Mouse (Mus musculus): ENCODE data around the gene Brap. TPM values are rescaled to one million over a fixed set of nuclear protein-coding genes. Genes with fewer than 3 reads are reported as not detected.
A peak's percentile ranks its signal among the peaks of the same experiment; 100 is the strongest.
"Not testable (repeated sequence)": the region's sequence is repeated elsewhere in the genome, so short reads cannot be mapped to it uniquely, and the experiment has no call there.

The Brap gene
- polyA plus RNA-seq (2016; fragmentation: Nextera tagmentation; extraction: Ambion mirVana): 52.9 and 55.4 TPM in 2 replicates

- H3K9me3 ChIP-seq: no peaks in the 10 kb centered on the region
- ATAC-seq (ENCODE audit: low FRiP score, low read depth): peak; percentile 62
- H3K27me3 ChIP-seq (replicated peaks): no peaks in the 10 kb centered on the region
- 0 out of 2 replicates have a peak within 1 kb of the TSS, but pooled peaks have one; percentile 50 for H3K27ac ChIP-seq
- 1% methylated on average over 82 of the region's 85 CpGs for WGBS
- peaks cover 25% of the 10 kb centered on the region for H3K36me3 ChIP-seq
- peak within 1 kb of the TSS; percentile 86 for H3K4me3 ChIP-seq
- peak within 1 kb of the TSS; percentile 93 for H3K9ac ChIP-seq
- H3K4me2 ChIP-seq (replicated peaks): peak within 1 kb of the TSS; percentile 88
- H3K4me1 ChIP-seq: peaks cover 11% of the 10 kb centered on the region
These were observed at the start of gene Brap, which contains the start of gene Acad10 for GRCm38 (mm10) chr5:121660059-121660896. Brap (plus strand) TSS chr5:121660563. Acad10 (minus strand) TSS chr5:121660514.

- no peaks in the 10 kb centered on the region for H3K4me1 ChIP-seq
- H3K4me3 ChIP-seq: no peak overlapping the region
- no peaks in the 10 kb centered on the region for H3K36me3 ChIP-seq
- no peaks in the 10 kb centered on the region for H3K27me3 ChIP-seq (replicated peaks)
- 78% methylated on average over 6 of the region's 6 CpGs for WGBS
- H3K9me3 ChIP-seq: no peaks in the 10 kb centered on the region
- H3K27ac ChIP-seq: no peak overlapping the region
- no peak for ATAC-seq (ENCODE audit: low FRiP score, low read depth)
- no peak overlapping the region for H3K9ac ChIP-seq
- no peak overlapping the region for H3K4me2 ChIP-seq (replicated peaks)
These were observed 48.3 kb upstream of the Brap start for GRCm38 (mm10) chr5:121612036-121612435.

GRCm38 (mm10) chr5:121614921-121615320 is 45.4 kb upstream of the Brap start:
- H3K4me1 ChIP-seq; H3K9me3 ChIP-seq; H3K27ac ChIP-seq; H3K4me3 ChIP-seq; H3K36me3 ChIP-seq; H3K9ac ChIP-seq; H3K4me2 ChIP-seq (replicated peaks); H3K27me3 ChIP-seq (replicated peaks); ATAC-seq (ENCODE audit: low FRiP score, low read depth): not testable (repeated sequence)
- WGBS: 85% methylated on average over 3 of the region's 3 CpGs

- no peaks in the 10 kb centered on the region for H3K27me3 ChIP-seq (replicated peaks)
- peak within 1 kb of the TSS; percentile 86 for H3K4me2 ChIP-seq (replicated peaks)
- H3K9me3 ChIP-seq: no peaks in the 10 kb centered on the region
- peak within 1 kb of the TSS; percentile 80 for H3K9ac ChIP-seq
- peaks cover 9% of the 10 kb centered on the region for H3K4me1 ChIP-seq
- ATAC-seq (ENCODE audit: low FRiP score, low read depth): peak; percentile 87
- H3K4me3 ChIP-seq: peak within 1 kb of the TSS; percentile 61
- H3K27ac ChIP-seq: 0 out of 2 replicates have a peak within 1 kb of the TSS, but pooled peaks have one; percentile 42
- WGBS: 2% methylated on average over 58 of the region's 58 CpGs
- no peaks in the 10 kb centered on the region for H3K36me3 ChIP-seq
These were observed 41.5 kb upstream of the Brap start, which contains the start of gene Acad12 for GRCm38 (mm10) chr5:121618592-121619513. Acad12 (minus strand) TSS chr5:121618938.

GRCm38 (mm10) chr5:121621102-121621501 is 39.3 kb upstream of the Brap start:
- no peaks in the 10 kb centered on the region for H3K9me3 ChIP-seq
- no peaks in the 10 kb centered on the region for H3K36me3 ChIP-seq
- H3K9ac ChIP-seq: no peak overlapping the region
- H3K4me3 ChIP-seq: no peak overlapping the region
- 96% methylated on average over 5 of the region's 5 CpGs for WGBS
- no peaks in the 10 kb centered on the region for H3K27me3 ChIP-seq (replicated peaks)
- no peak for ATAC-seq (ENCODE audit: low FRiP score, low read depth)
- no peak overlapping the region for H3K27ac ChIP-seq
- peaks cover 9% of the 10 kb centered on the region for H3K4me1 ChIP-seq
- H3K4me2 ChIP-seq (replicated peaks): no peak overlapping the region

GRCm38 (mm10) chr5:121623241-121623640 is 37.1 kb upstream of the Brap start:
- Histone ChIP-seq H3K27me3 (replicated peaks) (no peaks in the 10 kb centered on the region), H3K27ac (no peak overlapping the region), H3K4me2 (replicated peaks) (no peak overlapping the region), H3K36me3 (no peaks in the 10 kb centered on the region), H3K9ac (no peak overlapping the region), H3K4me1 (peaks cover 9% of the 10 kb centered on the region), H3K4me3 (no peak overlapping the region), H3K9me3 (no peaks in the 10 kb centered on the region)
- no peak for ATAC-seq (ENCODE audit: low FRiP score, low read depth)
- 82% methylated on average over 3 of the region's 3 CpGs for WGBS

GRCm38 (mm10) chr5:121627871-121628270 is 32.5 kb upstream of the Brap start:
- Histone ChIP-seq H3K4me3 (no peak overlapping the region), H3K36me3 (no peaks in the 10 kb centered on the region), H3K9ac (no peak overlapping the region), H3K27me3 (replicated peaks) (no peaks in the 10 kb centered on the region), H3K4me2 (replicated peaks) (no peak overlapping the region), H3K9me3 (no peaks in the 10 kb centered on the region), H3K4me1 (no peaks in the 10 kb centered on the region), H3K27ac (no peak overlapping the region)
- no peak for ATAC-seq (ENCODE audit: low FRiP score, low read depth)
- 0% methylated on average over 1 of the region's 1 CpGs for WGBS

- not testable (repeated sequence) for H3K36me3 ChIP-seq; H3K27me3 ChIP-seq (replicated peaks); H3K4me1 ChIP-seq; H3K9ac ChIP-seq; H3K4me3 ChIP-seq; H3K9me3 ChIP-seq; H3K27ac ChIP-seq; ATAC-seq (ENCODE audit: low FRiP score, low read depth); H3K4me2 ChIP-seq (replicated peaks)
- WGBS: 70% methylated on average over 9 of the region's 9 CpGs
These were observed 29.2 kb upstream of the Brap start for GRCm38 (mm10) chr5:121631106-121631647.

GRCm38 (mm10) chr5:121632804-121633203 is 27.6 kb upstream of the Brap start:
- WGBS: 56% methylated on average over 3 of the region's 3 CpGs
- no peak overlapping the region for H3K9ac ChIP-seq
- H3K4me2 ChIP-seq (replicated peaks): no peak overlapping the region
- H3K4me3 ChIP-seq: no peak overlapping the region
- no peaks in the 10 kb centered on the region for H3K36me3 ChIP-seq
- no peaks in the 10 kb centered on the region for H3K27me3 ChIP-seq (replicated peaks)
- H3K27ac ChIP-seq: no peak overlapping the region
- ATAC-seq (ENCODE audit: low FRiP score, low read depth): no peak
- no peaks in the 10 kb centered on the region for H3K9me3 ChIP-seq
- H3K4me1 ChIP-seq: no peaks in the 10 kb centered on the region

- Histone ChIP-seq H3K27ac (no peak overlapping the region), H3K9ac (no peak overlapping the region), H3K36me3 (no peaks in the 10 kb centered on the region), H3K4me3 (no peak overlapping the region), H3K27me3 (replicated peaks) (no peaks in the 10 kb centered on the region), H3K4me2 (replicated peaks) (no peak overlapping the region), H3K4me1 (no peaks in the 10 kb centered on the region), H3K9me3 (no peaks in the 10 kb centered on the region)
- ATAC-seq (ENCODE audit: low FRiP score, low read depth): no peak
- WGBS: 90% methylated on average over 5 of the region's 5 CpGs
These were observed 25.7 kb upstream of the Brap start for GRCm38 (mm10) chr5:121634668-121635067.

GRCm38 (mm10) chr5:121637296-121637695 is 23.1 kb upstream of the Brap start:
- H3K27ac ChIP-seq: no peak overlapping the region
- WGBS: 86% methylated on average over 6 of the region's 6 CpGs

GRCm38 (mm10) chr5:121639601-121640000 is 20.8 kb upstream of the Brap start:
- Histone ChIP-seq H3K4me3 (no peak overlapping the region), H3K27me3 (replicated peaks) (no peaks in the 10 kb centered on the region), H3K9me3 (no peaks in the 10 kb centered on the region), H3K4me1 (no peaks in the 10 kb centered on the region), H3K4me2 (replicated peaks) (no peak overlapping the region), H3K9ac (no peak overlapping the region), H3K27ac (no peak overlapping the region), H3K36me3 (no peaks in the 10 kb centered on the region)
- no peak for ATAC-seq (ENCODE audit: low FRiP score, low read depth)
- 92% methylated on average over 9 of the region's 9 CpGs for WGBS

More at GRCm38 (mm10) chr5:121637296-121637695, 23.1 kb upstream of the Brap start:
- H3K9ac ChIP-seq: no peak overlapping the region
- no peaks in the 10 kb centered on the region for H3K27me3 ChIP-seq (replicated peaks)
- no peaks in the 10 kb centered on the region for H3K36me3 ChIP-seq
- no peak overlapping the region for H3K4me3 ChIP-seq
- ATAC-seq (ENCODE audit: low FRiP score, low read depth): no peak
- no peaks in the 10 kb centered on the region for H3K4me1 ChIP-seq
- H3K9me3 ChIP-seq: no peaks in the 10 kb centered on the region
- H3K4me2 ChIP-seq (replicated peaks): no peak overlapping the region

All from neural tube, embryonic 12.5 days (tissue).